Mouse (Mus musculus): ENCODE data around the gene BC030867. TPM values are rescaled to one million over a fixed set of nuclear protein-coding genes. Genes with fewer than 3 reads are reported as not detected.

Gene BC030867
- total RNA-seq (2021) = 1 to 10 TPM; 1.0 to 2.0 TPM
- long read RNA-seq, experiment 1 = 0 reads
- long read RNA-seq, experiment 2 = 0 reads

- intact Hi-C loops (cut with DNase I) = loop anchor here (1.0 to 2.0 kb wide), 2 partner anchors 18 to 58 kb away; partner anchors contain the start of gene Hdac5
- TF ChIP-seq CTCF (IDR thresholded peaks at IDR 0.05) = peak; percentile 76
- DNase-seq (ENCODE audit: extremely low spot score in 1 of 2, low spot score in 2 of 2) = peak; percentile 90 to 94
- H3K27ac ChIP-seq = no peak within 1 kb of the TSS
- peak within 1 kb of the TSS; percentile 51 for H3K4me3 ChIP-seq
Measured at GRCm38 (mm10) chr11:102248630-102249230, at the start of gene BC030867. Gene BC030867, plus strand, starts transcription at chr11:102248882.

GRCm38 (mm10) chr11:102199856-102200255 is 48.8 kb upstream of the BC030867 start:
- intact Hi-C loops (cut with DNase I) = loop anchor here (10.0 kb wide), 1 partner anchor 235 kb away; the partner anchor contains the start of gene Grn
- no peak for TF ChIP-seq CTCF (IDR thresholded peaks at IDR 0.05)
- Histone ChIP-seq H3K4me3 (no peak overlapping the region), H3K27ac (no peak overlapping the region)
- no peak for DNase-seq (ENCODE audit: extremely low spot score in 1 of 2, low spot score in 2 of 2)

- TF ChIP-seq CTCF (IDR thresholded peaks at IDR 0.05) = peak; percentile 45
- no peak overlapping the region for H3K27ac ChIP-seq
- intact Hi-C loops (cut with DNase I) = loop anchor here (1.0 kb wide), 1 partner anchor 44 kb away; no protein-coding TSS in a partner anchor
- H3K4me3 ChIP-seq = no peak overlapping the region
- DNase-seq (ENCODE audit: extremely low spot score in 1 of 2, low spot score in 2 of 2) = peak; percentile 55 to 62
Measured at GRCm38 (mm10) chr11:102201408-102201821, 47.3 kb upstream of the BC030867 start.

- TF ChIP-seq CTCF (IDR thresholded peaks at IDR 0.05) = no peak
- intact Hi-C loops (cut with DNase I) = no loop called here
- DNase-seq (ENCODE audit: extremely low spot score in 1 of 2, low spot score in 2 of 2) = no peak
- no peak overlapping the region for H3K27ac ChIP-seq
- no peak overlapping the region for H3K4me3 ChIP-seq
Measured at GRCm38 (mm10) chr11:102206481-102206880, 42.2 kb upstream of the BC030867 start.

- DNase-seq (ENCODE audit: extremely low spot score in 1 of 2, low spot score in 2 of 2) = no peak
- intact Hi-C loops (cut with DNase I) = no loop called here
- no peak for TF ChIP-seq CTCF (IDR thresholded peaks at IDR 0.05)
- Histone ChIP-seq H3K27ac (0 out of 2 replicates have a peak overlapping the region, but pooled peaks have one; percentile 15), H3K4me3 (no peak overlapping the region)
Measured at GRCm38 (mm10) chr11:102207825-102208777, 40.6 kb upstream of the BC030867 start.

- DNase-seq (ENCODE audit: extremely low spot score in 1 of 2, low spot score in 2 of 2) = no peak
- no peak overlapping the region for H3K27ac ChIP-seq
- H3K4me3 ChIP-seq = no peak overlapping the region
- TF ChIP-seq CTCF (IDR thresholded peaks at IDR 0.05) = no peak
- intact Hi-C loops (cut with DNase I) = no loop called here
Measured at GRCm38 (mm10) chr11:102208846-102209245, 39.8 kb upstream of the BC030867 start.

- Histone ChIP-seq H3K4me3 (no peak overlapping the region), H3K27ac (no peak overlapping the region)
- intact Hi-C loops (cut with DNase I) = no loop called here
- peak; percentile 56 for TF ChIP-seq CTCF (IDR thresholded peaks at IDR 0.05)
- no peak for DNase-seq (ENCODE audit: extremely low spot score in 1 of 2, low spot score in 2 of 2)
Measured at GRCm38 (mm10) chr11:102209742-102210141, 38.9 kb upstream of the BC030867 start.

GRCm38 (mm10) chr11:102210185-102210584 is 38.5 kb upstream of the BC030867 start:
- intact Hi-C loops (cut with DNase I) = no loop called here
- Histone ChIP-seq H3K27ac (no peak overlapping the region), H3K4me3 (no peak overlapping the region)
- no peak for DNase-seq (ENCODE audit: extremely low spot score in 1 of 2, low spot score in 2 of 2)
- TF ChIP-seq CTCF (IDR thresholded peaks at IDR 0.05) = no peak

- Histone ChIP-seq H3K27ac (no peak overlapping the region), H3K4me3 (no peak overlapping the region)
- DNase-seq (ENCODE audit: extremely low spot score in 1 of 2, low spot score in 2 of 2) = no peak
- intact Hi-C loops (cut with DNase I) = no loop called here
- TF ChIP-seq CTCF (IDR thresholded peaks at IDR 0.05) = no peak
Measured at GRCm38 (mm10) chr11:102211011-102211410, 37.7 kb upstream of the BC030867 start.

GRCm38 (mm10) chr11:102211936-102212341 is 36.7 kb upstream of the BC030867 start:
- TF ChIP-seq CTCF (IDR thresholded peaks at IDR 0.05) = no peak
- intact Hi-C loops (cut with DNase I) = no loop called here
- no peak for DNase-seq (ENCODE audit: extremely low spot score in 1 of 2, low spot score in 2 of 2)
- H3K4me3 ChIP-seq = no peak overlapping the region
- no peak overlapping the region for H3K27ac ChIP-seq

- H3K27ac ChIP-seq = peak overlapping the region; percentile 25; the same call in 1 of the 2 replicates
- no peak overlapping the region for H3K4me3 ChIP-seq
- no peak for TF ChIP-seq CTCF (IDR thresholded peaks at IDR 0.05)
- intact Hi-C loops (cut with DNase I) = no loop called here
- DNase-seq (ENCODE audit: extremely low spot score in 1 of 2, low spot score in 2 of 2) = no peak
Measured at GRCm38 (mm10) chr11:102214430-102215156, 34.1 kb upstream of the BC030867 start.
